Mouse (Mus musculus) heart, embryonic 11.5 days (tissue): ENCODE results near the gene Cd34. TPM values are rescaled to one million over a fixed set of nuclear protein-coding genes. Genes with fewer than 3 reads are reported as not detected.

Source experiments
- ATAC-seq: fragments of 200-750 bp; cut with Nextera tagmentation; replicated peaks from 2 replicates; pipeline ENCODE4 v1.8.0; 2017; ENCODE audit warnings: moderate library complexity; ENCODE audit not compliant: insufficient number of reproducible peaks, low FRiP score, low TSS enrichment
- H3K27ac ChIP-seq: fragments of 300-500 bp; sonication (generic); 2 replicates; pipeline ENCODE4 v1.5.1; 2014; ENCODE audit warnings: mild to moderate bottlenecking, low read depth, low read length
- H3K27me3 ChIP-seq: fragments of 300-500 bp; sonication (generic); 2 replicates; pipeline ENCODE4 v1.6.1; 2014; ENCODE audit warnings: mild to moderate bottlenecking, low read length, mixed read lengths; ENCODE audit not compliant: control insufficient read depth, insufficient read depth
- H3K36me3 ChIP-seq: fragments of 300-500 bp; sonication (generic); 2 replicates; pipeline ENCODE4 v1.6.1; 2014; ENCODE audit warnings: mild to moderate bottlenecking, low read length, moderate library complexity, mixed read lengths; ENCODE audit not compliant: control insufficient read depth, insufficient read depth
- H3K4me1 ChIP-seq: fragments of 300-500 bp; sonication (generic); 2 replicates; pipeline ENCODE4 v1.6.1; 2014; ENCODE audit warnings: low read length; ENCODE audit not compliant: control insufficient read depth, insufficient read depth
- H3K4me2 ChIP-seq: fragments of 300-500 bp; sonication (generic); 2 replicates; pipeline ENCODE4 v1.6.1; 2014; ENCODE audit warnings: mild to moderate bottlenecking, moderate library complexity
- H3K4me3 ChIP-seq: fragments of 300-500 bp; sonication (generic); 2 replicates; pipeline ENCODE4 v1.5.1; 2014; ENCODE audit warnings: low read depth, low read length
- H3K9ac ChIP-seq: fragments of 300-500 bp; sonication (generic); 2 replicates; pipeline ENCODE4 v1.6.1; 2014; ENCODE audit warnings: mild to moderate bottlenecking, low read depth, low read length, moderate library complexity
- H3K9me3 ChIP-seq: fragments of 300-500 bp; sonication (generic); replicated peaks from 2 replicates; pipeline ENCODE4 v1.6.1; 2016; ENCODE audit warnings: low read length; ENCODE audit not compliant: control insufficient read depth
- WGBS: fragments of 180-500 bp; shearing (Covaris S2); extraction: QIAGEN DNeasy Blood & Tissue Kit; methylation state at CpG from one replicate; pipeline ENCODE4 v1.1.7; 2014; ENCODE audit not compliant: insufficient replicate concordance; 5-methylcytosine and 5-hydroxymethylcytosine counted together
- polyA plus RNA-seq: library from polyadenylated mRNA; unstranded; fragments of >200 nt; fragmentation: Nextera tagmentation; extraction: Ambion mirVana; gene quantifications from 2 replicates; pipeline ENCODE4 v1.2.1, GENCODE M21; 2014

The Cd34 gene
- polyA plus RNA-seq, 1 experiment from 2014 or later = 70.4 TPM

- Histone ChIP-seq H3K4me2 (no peak overlapping the region), H3K27ac (no peak overlapping the region), H3K36me3 (no peaks in the 10 kb centered on the region), H3K27me3 (no peaks in the 10 kb centered on the region), H3K9ac (no peak overlapping the region), H3K4me3 (no peak overlapping the region), H3K9me3 (no peaks in the 10 kb centered on the region), H3K4me1 (0 out of 2 replicates have a peak, but pooled peaks cover 3% of the 10 kb centered on the region)
- WGBS = 72% methylated on average over 2 of the region's 2 CpGs
- ATAC-seq = no peak
These were observed 53.0 kb downstream of the Cd34 start for GRCm38 (mm10) chr1:194991654-194992053.

GRCm38 (mm10) chr1:194992589-194993317 lies 54.1 kb downstream of the Cd34 start:
- WGBS = 43% methylated on average over 5 of the region's 5 CpGs
- Histone ChIP-seq H3K9me3 (no peaks in the 10 kb centered on the region), H3K36me3 (no peaks in the 10 kb centered on the region), H3K4me2 (no peak overlapping the region), H3K4me3 (no peak overlapping the region), H3K27me3 (no peaks in the 10 kb centered on the region), H3K27ac (no peak overlapping the region), H3K9ac (no peak overlapping the region), H3K4me1 (0 out of 2 replicates have a peak, but pooled peaks cover 3% of the 10 kb centered on the region)
- peak; percentile 24; the same call in 1 of the 2 replicates for ATAC-seq

DNA sequence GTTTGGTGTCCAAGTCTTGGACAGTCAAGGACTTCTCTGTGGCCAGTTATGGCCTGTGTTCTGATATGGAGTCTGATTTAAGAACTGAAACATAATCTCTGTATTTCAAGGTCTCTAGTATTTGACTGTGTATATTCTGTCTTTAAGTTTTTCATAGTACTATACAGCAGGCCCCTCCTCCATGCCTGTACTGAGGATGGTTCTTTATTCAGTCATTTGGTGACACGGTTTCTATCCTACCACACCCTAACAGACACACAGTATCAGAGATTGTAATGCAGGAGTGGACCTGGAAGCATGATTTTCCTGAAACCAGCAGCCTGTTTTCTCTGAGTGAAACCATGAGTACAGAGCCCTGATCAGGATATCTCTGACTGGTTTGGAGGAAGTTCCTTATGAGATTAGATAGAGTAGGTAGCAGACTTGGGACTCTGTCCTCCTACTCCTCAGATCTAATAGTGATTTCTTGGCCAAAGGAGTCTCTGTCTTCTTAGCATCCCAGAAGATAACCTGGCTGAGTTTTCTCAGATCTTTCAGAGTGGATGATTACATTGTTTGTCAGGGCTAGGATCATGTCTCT lies 54.9 kb downstream of the Cd34 start:
- whole genome bisulfite sequencing = 35% methylated on average over 1 of the region's 1 CpGs
- H3K4me1 ChIP-seq = 0 out of 2 replicates have a peak, but pooled peaks cover 3% of the 10 kb centered on the region
- H3K4me3 ChIP-seq = no peak overlapping the region
- no peak overlapping the region for H3K9ac ChIP-seq
- ATAC-seq = no peak
- H3K9me3 ChIP-seq = no peaks in the 10 kb centered on the region
- no peak overlapping the region for H3K4me2 ChIP-seq
- no peaks in the 10 kb centered on the region for H3K27me3 ChIP-seq
- no peak overlapping the region for H3K27ac ChIP-seq
- H3K36me3 ChIP-seq = no peaks in the 10 kb centered on the region

DNA sequence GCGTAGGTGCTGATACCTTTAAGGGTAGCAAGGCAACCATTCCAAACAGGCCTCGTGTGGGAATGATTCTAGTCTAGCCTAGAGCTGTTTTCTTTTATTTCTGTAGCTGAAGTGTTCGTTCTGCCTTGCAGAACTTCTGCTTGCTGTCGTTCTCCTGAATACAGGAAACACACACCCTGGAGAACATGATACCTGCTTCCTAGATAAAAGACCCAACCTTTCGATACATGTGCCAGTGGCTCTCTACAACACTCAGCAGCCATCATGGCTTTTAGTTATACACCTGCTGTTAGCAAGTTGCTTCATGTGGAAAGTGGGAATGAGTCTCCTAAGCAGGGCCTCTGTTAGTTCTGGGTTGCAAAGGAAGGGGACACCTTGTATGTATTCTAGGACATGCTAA lies 55.6 kb downstream of the Cd34 start:
- WGBS = 67% methylated on average over 5 of the region's 5 CpGs
- H3K9me3 ChIP-seq = no peaks in the 10 kb centered on the region

GRCm38 (mm10) chr1:194995196-194995595 lies 56.6 kb downstream of the Cd34 start:
- H3K4me2 ChIP-seq = no peak overlapping the region
- H3K9ac ChIP-seq = no peak overlapping the region
- H3K9me3 ChIP-seq = no peaks in the 10 kb centered on the region
- H3K36me3 ChIP-seq = no peaks in the 10 kb centered on the region
- 69% methylated on average over 2 of the region's 2 CpGs for WGBS
- ATAC-seq = no peak
- H3K27ac ChIP-seq = no peak overlapping the region
- no peaks in the 10 kb centered on the region for H3K27me3 ChIP-seq
- H3K4me3 ChIP-seq = no peak overlapping the region
- H3K4me1 ChIP-seq = 0 out of 2 replicates have a peak, but pooled peaks cover 3% of the 10 kb centered on the region

More for the DNA sequence above, 55.6 kb downstream of the Cd34 start:
- Histone ChIP-seq H3K4me2 (no peak overlapping the region), H3K36me3 (no peaks in the 10 kb centered on the region), H3K9ac (no peak overlapping the region), H3K27me3 (no peaks in the 10 kb centered on the region), H3K4me3 (no peak overlapping the region), H3K4me1 (0 out of 2 replicates have a peak, but pooled peaks cover 3% of the 10 kb centered on the region), H3K27ac (no peak overlapping the region)
- ATAC-seq = no peak

- H3K9ac ChIP-seq = no peak overlapping the region
- H3K27ac ChIP-seq = no peak overlapping the region
- WGBS = 82% methylated on average over 1 of the region's 1 CpGs
- H3K27me3 ChIP-seq = no peaks in the 10 kb centered on the region
- 0 out of 2 replicates have a peak, but pooled peaks cover 2% of the 10 kb centered on the region for H3K4me1 ChIP-seq
- no peaks in the 10 kb centered on the region for H3K36me3 ChIP-seq
- no peaks in the 10 kb centered on the region for H3K9me3 ChIP-seq
- no peak for ATAC-seq
- no peak overlapping the region for H3K4me3 ChIP-seq
- no peak overlapping the region for H3K4me2 ChIP-seq
These were observed 59.8 kb downstream of the Cd34 start for GRCm38 (mm10) chr1:194998396-194998795.

DNA sequence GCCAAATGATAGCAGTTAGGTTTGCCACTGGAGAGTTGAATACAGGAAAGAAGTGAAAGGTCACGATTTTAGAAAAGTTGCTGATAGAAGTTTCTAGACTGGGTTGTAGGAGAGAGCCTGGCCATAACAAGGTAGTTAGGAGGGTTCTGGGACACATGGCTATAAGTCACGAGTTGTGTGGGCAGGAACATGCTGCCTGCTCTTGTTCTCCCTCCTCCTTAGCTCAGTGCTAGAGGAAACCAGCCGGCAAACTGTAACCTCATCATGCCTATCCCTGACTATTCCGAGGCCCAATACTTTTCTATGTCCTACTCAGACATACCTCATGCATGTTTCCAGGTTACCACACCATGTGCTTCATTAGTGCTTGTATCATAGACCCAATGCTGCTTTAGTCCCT lies 64.7 kb downstream of the Cd34 start:
- Histone ChIP-seq H3K27me3 (no peaks in the 10 kb centered on the region), H3K4me2 (no peak overlapping the region), H3K4me1 (no peaks in the 10 kb centered on the region), H3K36me3 (no peaks in the 10 kb centered on the region), H3K4me3 (no peak overlapping the region), H3K9ac (no peak overlapping the region), H3K27ac (no peak overlapping the region), H3K9me3 (no peaks in the 10 kb centered on the region)
- no peak for ATAC-seq
- 83% methylated on average over 4 of the region's 4 CpGs for WGBS

DNA sequence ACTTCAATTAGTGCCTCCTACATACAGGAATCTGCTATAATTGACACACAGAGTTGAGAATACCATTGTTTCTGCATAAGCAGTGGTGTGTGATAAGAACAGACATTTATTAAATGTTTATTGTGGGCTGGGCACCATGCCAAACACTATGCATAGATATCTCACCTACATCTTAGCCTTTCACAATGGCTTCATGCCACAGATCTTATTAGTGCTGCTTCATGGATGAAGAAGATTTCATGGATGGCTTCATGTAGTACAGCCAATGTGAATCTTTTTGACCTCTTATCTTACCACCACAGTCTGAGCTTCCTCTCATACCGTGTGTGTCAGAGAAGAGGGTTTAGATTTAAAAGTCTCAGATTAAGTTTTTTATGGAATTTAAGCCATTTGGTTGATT lies 65.6 kb downstream of the Cd34 start:
- H3K4me3 ChIP-seq = no peak overlapping the region
- no peak overlapping the region for H3K9ac ChIP-seq
- no peak overlapping the region for H3K4me2 ChIP-seq
- 64% methylated on average over 1 of the region's 1 CpGs for WGBS
- H3K27me3 ChIP-seq = no peaks in the 10 kb centered on the region
- H3K36me3 ChIP-seq = no peaks in the 10 kb centered on the region
- no peaks in the 10 kb centered on the region for H3K9me3 ChIP-seq
- ATAC-seq = no peak
- H3K4me1 ChIP-seq = no peaks in the 10 kb centered on the region
- H3K27ac ChIP-seq = no peak overlapping the region

DNA sequence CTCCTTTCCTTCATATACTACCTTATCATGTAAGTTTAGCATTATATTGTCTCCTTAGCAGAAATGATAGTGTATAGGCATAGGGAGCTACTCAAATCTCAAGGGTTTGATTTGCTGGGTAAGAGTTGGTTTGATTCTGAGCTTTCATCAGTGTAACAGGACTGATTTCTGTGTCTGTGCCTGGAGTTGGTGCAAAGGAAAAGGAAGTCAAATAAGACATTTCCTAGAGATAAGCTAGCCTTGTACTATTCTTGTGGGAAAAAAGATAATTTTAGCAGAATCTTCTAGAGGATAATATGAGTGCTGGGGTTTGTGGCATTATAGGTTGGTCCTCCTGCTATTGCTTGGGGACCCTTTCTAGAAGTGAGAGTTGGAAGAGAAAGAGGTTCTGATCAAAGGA lies 67.6 kb downstream of the Cd34 start:
- H3K9me3 ChIP-seq = no peaks in the 10 kb centered on the region
- no peaks in the 10 kb centered on the region for H3K27me3 ChIP-seq
- H3K4me1 ChIP-seq = no peaks in the 10 kb centered on the region
- no peak for ATAC-seq
- H3K9ac ChIP-seq = no peak overlapping the region
- no peak overlapping the region for H3K27ac ChIP-seq
- no peaks in the 10 kb centered on the region for H3K36me3 ChIP-seq
- no peak overlapping the region for H3K4me3 ChIP-seq
- H3K4me2 ChIP-seq = no peak overlapping the region
